Mouse (Mus musculus) intestine, embryonic 14.5 days (tissue): ENCODE results near the gene Eapp. TPM values are rescaled to one million over a fixed set of nuclear protein-coding genes. Genes with fewer than 3 reads are reported as not detected.
A peak's percentile ranks its signal among the peaks of the same experiment; 100 is the strongest.
"Not testable (repeated sequence)": the region's sequence is repeated elsewhere in the genome, so short reads cannot be mapped to it uniquely, and the experiment has no call there.

Experiments used
- ATAC-seq: fragments of 200-750 bp; cut with Nextera tagmentation; replicated peaks from 2 replicates; pipeline ENCODE4 v1.8.0; 2017; ENCODE audit warnings: low read depth, moderate number of reproducible peaks, moderate TSS enrichment, moderate library complexity; ENCODE audit not compliant: low FRiP score, low TSS enrichment
- DNase-seq: peaks from one replicate; pipeline ENCODE4 v3.0.0-alpha.2; 2018; ENCODE audit warnings: low spot score
- H3K27ac ChIP-seq: fragments of 300-500 bp; sonication (generic); 2 replicates; pipeline ENCODE4 v1.5.1; 2014; ENCODE audit warnings: low read depth, mild to moderate bottlenecking, control low read depth
- H3K27me3 ChIP-seq: fragments of 300-500 bp; sonication (generic); replicated peaks from 2 replicates; pipeline ENCODE4 v1.6.1; 2014; ENCODE audit warnings: low read length, control low read depth; ENCODE audit not compliant: control insufficient read depth, insufficient read depth
- H3K36me3 ChIP-seq: fragments of 300-500 bp; sonication (generic); 2 replicates; pipeline ENCODE4 v1.6.1; 2014; ENCODE audit warnings: low read length, control low read depth; ENCODE audit not compliant: control insufficient read depth, insufficient read depth
- H3K4me1 ChIP-seq: fragments of 300-500 bp; sonication (generic); replicated peaks from 2 replicates; pipeline ENCODE4 v1.6.1; 2014; ENCODE audit warnings: low read length, control low read depth, mixed read lengths; ENCODE audit not compliant: control insufficient read depth, insufficient read depth
- H3K4me2 ChIP-seq: fragments of 300-500 bp; sonication (generic); 2 replicates; pipeline ENCODE4 v1.6.1; 2014; ENCODE audit warnings: low read length
- H3K4me3 ChIP-seq: fragments of 300-500 bp; sonication (generic); 2 replicates; pipeline ENCODE4 v1.5.1; 2014; ENCODE audit warnings: low read depth, low read length, control low read depth, mixed read lengths
- H3K9ac ChIP-seq: fragments of 300-500 bp; sonication (generic); 2 replicates; pipeline ENCODE4 v1.6.1; 2014; ENCODE audit warnings: mild to moderate bottlenecking, low read length
- H3K9me3 ChIP-seq: fragments of 300-500 bp; sonication (generic); 2 replicates; pipeline ENCODE4 v1.6.1; 2016; ENCODE audit warnings: low read length, control low read depth; ENCODE audit not compliant: control insufficient read depth
- WGBS: fragments of 180-500 bp; shearing (Covaris S2); extraction: QIAGEN DNeasy Blood & Tissue Kit; methylation state at CpG from one replicate; pipeline ENCODE4 v1.1.7; 2014; 5-methylcytosine and 5-hydroxymethylcytosine counted together
- polyA plus RNA-seq: library from polyadenylated mRNA; unstranded; fragments of >200 nt; fragmentation: Nextera tagmentation; extraction: Ambion mirVana; gene quantifications from 2 replicates; pipeline ENCODE4 v1.2.1, GENCODE M21; 2014

Gene Eapp
- polyA plus RNA-seq, 1 experiment from 2014 or later, result 59.2 TPM

GRCm38 (mm10) chr12:54713822-54714626, 18.3 kb upstream of the Eapp start:
- 0% methylated on average over 3 of the region's 48 CpGs for WGBS
- not testable (repeated sequence) for H3K4me2 ChIP-seq, DNase-seq, H3K27me3 ChIP-seq, H3K27ac ChIP-seq, H3K4me1 ChIP-seq, H3K4me3 ChIP-seq, H3K9me3 ChIP-seq, H3K36me3 ChIP-seq, H3K9ac ChIP-seq
- ATAC-seq, result peak; percentile 70

GRCm38 (mm10) chr12:54710494-54710879, 14.8 kb upstream of the Eapp start:
- H3K4me3 ChIP-seq, H3K9me3 ChIP-seq, H3K27me3 ChIP-seq, DNase-seq, H3K4me2 ChIP-seq, H3K36me3 ChIP-seq, H3K4me1 ChIP-seq, H3K9ac ChIP-seq, H3K27ac ChIP-seq: not testable (repeated sequence)
- peak; percentile 82; the same call in 1 of the 2 replicates for ATAC-seq
- 3% methylated on average over 3 of the region's 8 CpGs for WGBS

- not testable (repeated sequence) for H3K4me2 ChIP-seq, DNase-seq, H3K9ac ChIP-seq, H3K4me3 ChIP-seq, H3K4me1 ChIP-seq, H3K27ac ChIP-seq, H3K9me3 ChIP-seq, H3K36me3 ChIP-seq, H3K27me3 ChIP-seq
- ATAC-seq, result peak; percentile 79
- WGBS, result 0% methylated on average over 7 of the region's 44 CpGs
These were observed 14.2 kb upstream of the Eapp start for GRCm38 (mm10) chr12:54709691-54710493.

GRCm38 (mm10) chr12:54699394-54699793, 3.7 kb upstream of the Eapp start:
- H3K27ac ChIP-seq, result no peak overlapping the region
- no peak for ATAC-seq
- no peak overlapping the region for H3K9ac ChIP-seq
- 72% methylated on average over 7 of the region's 7 CpGs for WGBS
- peaks cover 4% of the 10 kb centered on the region; the same call in 1 of the 2 replicates for H3K4me1 ChIP-seq
- no peaks in the 10 kb centered on the region for H3K9me3 ChIP-seq
- no peaks in the 10 kb centered on the region for H3K36me3 ChIP-seq
- H3K27me3 ChIP-seq, result no peaks in the 10 kb centered on the region
- H3K4me2 ChIP-seq, result no peak overlapping the region
- no peak for DNase-seq
- no peak overlapping the region for H3K4me3 ChIP-seq

DNA sequence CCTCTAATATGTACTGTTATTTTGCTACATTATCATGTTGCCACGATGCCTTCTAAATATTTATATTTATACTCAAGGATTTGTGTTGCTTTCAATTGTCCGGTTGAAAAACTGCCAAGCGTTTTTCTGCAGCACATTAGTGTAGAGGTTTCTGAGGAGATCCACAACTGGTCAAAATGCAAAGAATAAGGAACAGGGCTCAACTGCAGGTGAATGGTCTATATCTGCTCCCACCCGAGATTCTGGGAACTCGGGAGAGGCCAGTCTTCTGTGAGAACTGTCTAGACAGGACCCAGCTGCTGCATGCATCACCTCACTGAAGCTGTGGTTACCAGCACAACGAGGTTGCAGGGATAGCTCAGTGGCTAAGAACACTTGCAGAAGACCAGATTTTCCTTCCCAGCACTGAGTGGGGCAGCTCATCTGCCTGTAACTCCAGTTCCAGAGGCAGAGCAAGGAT, 2.1 kb upstream of the Eapp start:
- 40% methylated on average over 6 of the region's 6 CpGs for WGBS
- H3K9me3 ChIP-seq, result no peaks in the 10 kb centered on the region
- DNase-seq (no peak), ATAC-seq (no peak)
- H3K27me3 ChIP-seq, result no peaks in the 10 kb centered on the region
- no peak overlapping the region for H3K9ac ChIP-seq
- 0 out of 2 replicates have a peak, but pooled peaks cover 1% of the 10 kb centered on the region for H3K36me3 ChIP-seq
- peaks cover 4% of the 10 kb centered on the region; the same call in 1 of the 2 replicates for H3K4me1 ChIP-seq
- no peak overlapping the region for H3K4me3 ChIP-seq
- H3K27ac ChIP-seq, result no peak overlapping the region
- H3K4me2 ChIP-seq, result no peak overlapping the region

- no peaks in the 10 kb centered on the region for H3K27me3 ChIP-seq
- H3K4me2 ChIP-seq, result no peak overlapping the region
- H3K36me3 ChIP-seq, result 0 out of 2 replicates have a peak, but pooled peaks cover 5% of the 10 kb centered on the region
- no peak overlapping the region for H3K4me3 ChIP-seq
- peaks cover 4% of the 10 kb centered on the region; the same call in 1 of the 2 replicates for H3K4me1 ChIP-seq
- ATAC-seq (peak; percentile 59), DNase-seq (peak; percentile 55)
- WGBS, result 5% methylated on average over 7 of the region's 7 CpGs
- H3K9ac ChIP-seq, result no peak overlapping the region
- no peak overlapping the region for H3K27ac ChIP-seq
- no peaks in the 10 kb centered on the region for H3K9me3 ChIP-seq
These were observed 1.4 kb upstream of the Eapp start for GRCm38 (mm10) chr12:54697003-54697597.

- H3K27me3 ChIP-seq, result no peaks in the 10 kb centered on the region
- H3K4me2 ChIP-seq, result peak overlapping the region; percentile 70
- peak overlapping the region; percentile 96 for H3K27ac ChIP-seq
- peak; percentile 94 for DNase-seq
- H3K9me3 ChIP-seq, result no peaks in the 10 kb centered on the region
- under 1% methylated on average over 32 of the region's 32 CpGs for WGBS
- ATAC-seq, result peak; percentile 90
- peak overlapping the region; percentile 59 for H3K9ac ChIP-seq
- H3K4me1 ChIP-seq, result peaks cover 4% of the 10 kb centered on the region; the same call in 1 of the 2 replicates
- H3K4me3 ChIP-seq, result peak overlapping the region; percentile 61
- H3K36me3 ChIP-seq, result peaks cover 8% of the 10 kb centered on the region; the same call in 1 of the 2 replicates
These were observed 725 bp upstream of the Eapp start for GRCm38 (mm10) chr12:54696242-54697002.
